Mouse (Mus musculus): ENCODE measurements at regions not wholly inside any gene's neighbourhood (a gene's known extent, or its start where the extent isn't known, plus 50 kb on each side); places are given as distances from the start of the nearest gene placed in this dataset.

DNA sequence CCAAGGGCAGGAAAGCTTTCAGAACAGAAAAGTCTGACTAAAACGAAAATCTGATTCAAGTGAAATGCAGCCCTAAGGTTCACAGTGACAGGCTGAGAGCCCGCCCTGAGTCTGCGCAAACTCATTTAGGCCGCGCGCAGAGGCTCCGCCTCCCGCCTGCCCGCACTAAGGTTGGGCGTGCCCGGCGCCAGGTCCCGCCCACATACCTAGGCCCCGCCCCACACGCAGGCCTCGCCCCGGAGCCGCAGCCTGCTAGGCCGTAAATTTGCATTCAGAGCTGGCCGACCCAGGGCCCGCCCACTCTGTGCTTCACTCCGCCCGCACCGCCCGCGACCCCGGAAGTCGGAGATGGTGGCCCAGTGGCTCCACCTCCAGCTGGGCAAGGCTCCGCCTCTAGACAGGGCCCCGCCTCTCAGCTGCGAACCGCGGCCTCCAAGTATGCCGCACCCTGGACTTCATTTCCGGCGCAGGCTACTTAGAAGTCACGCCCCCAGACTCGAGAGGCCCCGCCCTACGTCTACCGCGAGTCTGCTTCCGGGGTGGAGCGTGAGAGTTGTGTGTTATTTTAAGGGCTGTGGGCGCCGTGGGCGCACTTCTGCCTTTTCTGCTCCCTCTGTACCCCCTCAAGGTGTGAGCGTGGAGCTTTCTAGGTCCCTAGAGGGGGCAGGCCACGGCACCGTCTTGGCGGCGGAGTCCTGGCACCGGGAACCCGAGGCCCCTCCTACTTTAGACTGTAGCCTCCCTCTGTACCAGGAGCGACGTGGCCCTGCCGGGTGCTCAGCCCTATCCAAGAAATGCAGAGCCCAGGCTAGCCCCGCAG lies 52.3 kb upstream of the Wnt7b start:
- peak; percentile 100 for DNase-seq (ENCODE audit: low spot score)

DNA sequence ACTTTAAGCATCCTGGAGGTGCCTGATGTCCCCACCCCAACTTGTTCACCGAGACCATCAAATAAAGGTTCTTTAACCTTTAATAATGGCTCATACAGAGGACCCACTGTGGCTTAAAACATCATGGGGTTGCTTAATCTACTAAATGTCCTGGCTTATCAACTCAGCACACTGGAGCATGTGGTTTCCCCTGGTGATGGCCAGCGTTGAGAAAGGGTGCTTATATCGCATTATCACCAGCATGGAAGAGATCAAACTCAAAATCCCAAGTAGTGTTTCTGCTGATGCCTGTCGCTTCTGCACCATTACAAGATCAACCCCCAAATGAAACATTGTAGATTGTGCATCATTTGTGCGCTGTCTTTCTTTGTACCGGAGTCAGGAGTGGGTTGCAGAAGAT lies 53.2 kb upstream of the Wnt7b start:
- DNase-seq (ENCODE audit: low spot score) = no peak

DNA sequence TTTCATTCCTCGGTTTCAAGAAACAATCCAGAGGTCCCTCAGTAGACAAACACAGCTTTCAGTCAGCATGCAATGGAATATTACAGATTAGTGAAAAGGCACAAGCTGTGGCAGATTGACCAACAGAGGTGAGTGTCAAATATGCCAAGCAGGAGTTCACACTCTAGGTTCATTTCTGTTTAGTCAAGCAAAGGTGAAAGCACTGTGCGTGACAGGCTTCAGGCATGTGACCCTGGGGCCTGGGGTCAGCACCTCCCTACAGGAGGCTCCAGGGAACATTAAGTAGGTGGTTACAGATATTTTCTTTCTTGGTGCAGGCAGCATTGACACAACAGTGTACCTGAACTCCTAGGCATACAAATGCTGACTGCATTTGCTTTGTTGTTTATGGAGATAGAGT lies 57.3 kb upstream of the Wnt7b start:
- DNase-seq (ENCODE audit: low spot score) = no peak

DNA sequence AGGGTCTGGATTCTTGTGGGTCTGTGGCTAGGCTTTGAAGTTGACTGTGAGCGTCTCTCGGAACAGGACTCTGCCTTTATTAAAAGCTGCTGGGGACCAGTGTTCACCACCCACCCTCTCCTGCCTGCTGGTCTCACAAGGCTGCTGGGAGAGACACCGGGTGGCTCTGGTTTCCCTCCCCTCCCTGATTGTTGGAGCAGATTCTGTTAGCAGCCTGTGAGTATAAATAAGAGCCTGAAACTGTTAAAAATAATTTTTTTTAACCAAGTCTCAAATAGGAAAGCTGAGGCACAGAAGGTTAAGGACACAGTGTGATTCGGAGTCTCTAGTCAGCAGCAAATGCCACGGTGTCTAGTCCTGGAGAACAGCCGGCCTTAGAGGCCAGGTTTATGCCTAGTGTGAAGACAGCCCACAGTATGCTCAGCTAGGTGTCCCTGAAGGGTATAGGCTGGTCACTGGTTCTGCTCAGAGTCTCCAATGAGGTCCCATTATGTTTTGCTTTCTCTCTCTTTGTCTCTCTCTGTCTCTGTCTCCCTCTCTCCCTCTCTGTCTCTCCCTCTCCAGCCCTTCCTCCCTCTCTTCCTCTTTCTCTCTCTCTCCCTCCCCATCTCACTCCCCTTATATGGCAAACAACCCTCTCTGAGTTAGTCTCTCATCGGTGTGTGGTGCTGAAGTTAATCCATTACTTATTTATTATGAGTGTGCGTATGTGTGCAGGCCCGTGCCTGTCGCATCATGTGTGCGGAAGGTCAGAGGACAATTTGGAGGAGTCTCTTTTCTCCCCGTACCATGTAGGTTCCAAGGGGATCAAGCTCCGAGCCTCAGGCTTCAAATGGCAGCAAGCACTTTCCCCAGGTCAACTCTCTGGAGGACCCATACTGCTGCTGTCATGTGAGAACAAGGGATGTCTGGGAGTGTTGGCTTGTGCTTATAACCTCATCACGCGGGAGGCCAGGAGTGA lies 59.1 kb upstream of the Wnt7b start:
- DNase-seq (ENCODE audit: low spot score) = no peak

DNA sequence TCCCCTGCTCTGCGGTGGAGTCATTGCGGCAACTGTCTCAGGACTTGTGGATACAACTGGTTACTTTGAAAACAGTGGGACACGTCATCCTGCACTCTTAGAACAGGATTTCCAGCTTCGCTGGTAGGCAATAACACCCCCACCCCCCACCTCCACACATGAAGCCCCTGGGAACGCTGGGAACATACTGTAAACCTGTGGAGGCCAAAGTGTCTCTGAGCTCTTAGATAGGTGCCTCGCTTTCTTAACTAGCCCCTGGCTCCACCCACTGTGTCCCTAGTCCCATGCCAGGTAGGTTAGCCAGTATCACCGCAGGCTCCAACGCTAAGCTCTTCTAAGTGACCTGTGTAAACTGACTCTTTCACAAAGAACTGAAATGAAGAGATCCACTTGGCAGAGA lies 63.1 kb upstream of the Wnt7b start:
- DNase-seq (ENCODE audit: low spot score) = peak; percentile 48

DNA sequence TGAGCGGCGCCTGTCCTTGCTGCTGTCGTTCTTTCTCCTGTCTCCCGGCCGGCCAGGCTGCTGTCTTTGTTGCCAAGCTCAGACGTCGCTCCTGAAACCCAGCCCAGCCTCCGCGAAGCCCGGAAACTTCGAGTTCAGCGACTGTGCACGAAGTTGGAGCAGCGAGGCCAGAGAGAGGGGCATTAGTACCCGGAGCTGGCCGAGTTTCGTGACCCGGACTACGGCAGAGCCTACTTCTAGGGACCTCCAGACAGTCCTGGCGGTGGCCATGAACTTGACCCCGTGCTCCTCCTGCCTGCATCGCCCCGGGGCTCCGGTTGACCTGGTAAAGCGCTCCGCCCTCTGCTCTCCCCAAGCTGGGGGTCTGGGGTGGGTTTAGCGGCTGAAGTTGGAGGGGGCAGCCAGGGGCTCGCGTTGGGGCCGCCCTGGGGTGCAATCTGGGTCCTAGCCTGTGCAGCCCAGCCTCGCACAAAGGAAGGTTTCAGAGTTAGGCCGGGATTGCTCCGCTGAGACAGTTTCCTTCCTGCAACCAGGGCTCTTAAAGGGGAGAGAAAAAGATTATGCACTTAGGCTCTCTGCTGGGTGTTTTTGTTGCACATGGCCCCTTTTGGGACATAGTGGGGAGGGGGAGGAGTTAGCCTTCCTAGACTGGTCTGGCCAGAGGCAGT lies 63.8 kb upstream of the Wnt7b start:
- peak; percentile 71 for DNase-seq (ENCODE audit: low spot score)

DNA sequence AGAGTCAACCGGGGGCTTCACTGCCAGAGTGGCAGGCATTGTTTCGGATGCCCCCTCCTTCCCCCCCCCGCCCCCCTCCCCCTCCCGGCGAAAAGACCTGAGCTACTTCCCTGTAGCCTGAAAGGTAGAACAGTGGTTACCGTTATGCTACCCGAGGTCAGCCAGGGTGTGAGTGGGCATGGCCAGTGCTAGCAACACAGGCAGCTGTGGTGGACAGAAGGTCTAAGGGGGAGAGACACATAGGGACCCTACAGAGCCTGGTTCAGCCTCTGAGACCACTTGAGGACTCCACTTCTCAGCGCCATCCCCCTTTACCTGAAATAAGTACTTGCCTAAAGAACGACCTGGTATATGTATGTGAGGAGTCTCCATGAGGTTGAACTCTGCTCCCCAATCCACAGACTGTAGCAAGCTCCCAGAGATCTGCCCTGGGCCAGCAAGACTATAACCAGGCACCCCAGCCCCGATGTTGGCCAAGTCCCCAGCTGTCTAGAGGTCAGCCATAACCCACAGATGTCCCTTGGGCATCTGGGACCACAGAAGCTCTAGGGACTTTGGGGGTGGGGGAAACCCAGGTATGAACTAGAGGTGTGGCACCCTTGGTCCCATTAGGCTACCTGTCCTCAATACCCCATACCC lies 64.5 kb upstream of the Wnt7b start:
- DNase-seq (ENCODE audit: low spot score) = no peak

DNA sequence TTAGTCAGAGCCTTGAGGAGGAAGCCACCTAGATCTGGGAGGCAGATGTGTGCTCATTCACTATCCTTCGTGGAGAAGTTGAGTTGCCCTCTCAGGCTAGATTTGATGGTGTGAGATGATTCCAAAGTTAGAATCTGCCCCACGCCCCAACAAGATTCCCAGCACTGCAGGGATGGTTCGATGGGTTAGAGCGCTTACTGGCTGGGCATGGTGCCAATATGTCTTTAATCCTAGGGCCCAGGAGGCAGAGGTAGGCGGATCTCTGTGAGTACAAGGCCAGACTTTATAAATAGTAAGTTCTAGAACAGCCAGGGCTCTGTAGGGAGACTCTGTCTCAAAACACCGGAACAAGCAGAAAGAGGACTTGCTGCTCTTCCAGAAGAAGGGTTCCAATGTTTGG lies 65.3 kb upstream of the Wnt7b start:
- DNase-seq (ENCODE audit: low spot score) = no peak

DNA sequence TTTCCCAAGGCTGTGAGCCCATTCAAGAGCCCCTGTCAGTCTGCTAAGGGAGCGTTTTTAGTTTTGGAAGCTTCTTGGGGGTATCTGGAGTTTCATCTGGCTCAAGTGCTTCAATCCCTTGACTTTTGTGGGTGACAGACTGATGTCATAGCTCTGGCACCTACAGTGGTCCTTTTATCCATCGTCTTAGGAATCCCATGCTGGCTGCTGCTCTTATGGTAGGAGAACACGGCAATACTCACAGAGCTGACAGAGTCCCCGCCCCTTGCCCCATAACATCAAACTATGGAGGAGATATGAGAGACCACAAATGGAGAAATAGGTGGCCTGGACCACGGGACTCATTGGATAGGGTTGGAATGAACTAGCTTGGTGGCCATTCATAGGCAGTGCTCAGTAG lies 68.0 kb upstream of the Wnt7b start:
- DNase-seq (ENCODE audit: low spot score) = no peak

DNA sequence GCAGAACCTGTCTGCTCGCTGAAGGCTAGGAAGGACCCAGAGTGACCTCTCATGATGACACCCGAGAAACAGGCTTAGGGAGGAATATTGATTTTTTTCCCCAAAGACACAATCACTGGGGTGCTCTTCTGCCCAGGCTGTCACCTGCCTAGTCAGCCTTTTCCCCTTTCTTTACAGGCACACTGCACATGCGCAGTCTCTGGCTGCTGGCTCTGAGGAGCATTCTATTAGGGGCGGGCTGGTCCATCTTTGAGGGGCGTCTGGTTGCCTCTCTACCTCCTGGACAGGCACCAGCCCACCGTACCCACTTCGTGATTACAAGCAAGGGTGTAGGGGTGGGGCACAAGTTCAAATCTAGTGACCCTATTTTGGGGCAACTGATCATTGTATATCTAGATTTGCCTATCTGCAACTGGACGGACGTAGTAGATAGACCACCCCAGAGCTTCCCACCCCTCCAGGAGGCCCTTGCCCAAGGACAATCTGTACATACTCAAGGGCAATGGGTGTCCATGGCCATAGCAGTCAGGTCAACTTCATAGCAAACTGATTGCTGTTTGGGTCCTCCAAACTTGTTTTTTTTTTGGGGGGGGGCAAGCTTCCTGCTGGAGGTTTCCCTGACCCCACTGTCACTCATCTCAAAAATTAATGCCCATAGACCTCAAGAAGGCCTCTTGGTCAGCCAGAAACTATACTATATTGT lies 69.6 kb upstream of the Wnt7b start:
- no peak for DNase-seq (ENCODE audit: low spot score)

DNA sequence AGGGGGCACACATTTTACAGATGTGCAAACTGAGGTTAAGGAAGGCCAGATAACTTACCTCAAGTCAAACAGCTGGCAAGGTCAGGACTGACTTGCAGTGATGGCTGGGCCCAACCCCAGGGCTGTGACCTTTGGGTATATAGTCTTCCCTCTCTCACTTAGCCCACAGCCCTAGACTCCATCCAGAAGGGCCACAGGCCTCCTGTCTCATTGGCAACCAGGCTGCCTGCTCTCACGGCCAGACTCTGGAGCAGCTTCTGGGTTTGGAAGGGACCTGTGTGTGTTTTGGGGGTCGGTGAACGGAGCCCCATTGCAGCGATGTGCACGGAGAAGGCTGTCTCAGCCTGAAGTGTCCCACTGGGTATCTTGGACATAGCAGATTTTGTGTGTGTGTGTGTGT lies 70.2 kb upstream of the Wnt7b start:
- DNase-seq (ENCODE audit: low spot score) = no peak

DNA sequence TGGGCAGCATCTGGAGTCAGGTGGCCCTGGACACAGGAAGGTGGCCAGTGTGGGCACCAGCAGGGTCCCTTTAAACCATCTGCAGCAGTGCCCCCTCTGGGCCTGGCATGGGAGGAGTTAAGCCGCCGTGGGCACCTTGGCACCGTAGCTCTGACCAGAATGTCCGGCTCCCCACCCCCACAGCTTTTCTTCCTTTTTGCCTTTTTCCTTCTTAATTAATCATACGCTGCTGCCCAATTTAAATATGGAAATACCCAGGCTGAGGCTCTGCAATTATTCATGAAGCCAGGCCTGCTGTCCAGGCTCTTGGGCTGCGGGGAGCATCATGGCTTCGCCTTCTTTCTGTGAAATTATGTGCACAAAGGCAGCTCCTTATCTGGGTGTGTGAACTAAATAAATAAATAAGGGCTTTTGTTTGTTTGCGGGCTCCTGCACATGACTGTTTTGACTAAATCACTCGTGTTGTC lies 70.6 kb upstream of the Wnt7b start:
- DNase-seq (ENCODE audit: low spot score) = no peak

DNA sequence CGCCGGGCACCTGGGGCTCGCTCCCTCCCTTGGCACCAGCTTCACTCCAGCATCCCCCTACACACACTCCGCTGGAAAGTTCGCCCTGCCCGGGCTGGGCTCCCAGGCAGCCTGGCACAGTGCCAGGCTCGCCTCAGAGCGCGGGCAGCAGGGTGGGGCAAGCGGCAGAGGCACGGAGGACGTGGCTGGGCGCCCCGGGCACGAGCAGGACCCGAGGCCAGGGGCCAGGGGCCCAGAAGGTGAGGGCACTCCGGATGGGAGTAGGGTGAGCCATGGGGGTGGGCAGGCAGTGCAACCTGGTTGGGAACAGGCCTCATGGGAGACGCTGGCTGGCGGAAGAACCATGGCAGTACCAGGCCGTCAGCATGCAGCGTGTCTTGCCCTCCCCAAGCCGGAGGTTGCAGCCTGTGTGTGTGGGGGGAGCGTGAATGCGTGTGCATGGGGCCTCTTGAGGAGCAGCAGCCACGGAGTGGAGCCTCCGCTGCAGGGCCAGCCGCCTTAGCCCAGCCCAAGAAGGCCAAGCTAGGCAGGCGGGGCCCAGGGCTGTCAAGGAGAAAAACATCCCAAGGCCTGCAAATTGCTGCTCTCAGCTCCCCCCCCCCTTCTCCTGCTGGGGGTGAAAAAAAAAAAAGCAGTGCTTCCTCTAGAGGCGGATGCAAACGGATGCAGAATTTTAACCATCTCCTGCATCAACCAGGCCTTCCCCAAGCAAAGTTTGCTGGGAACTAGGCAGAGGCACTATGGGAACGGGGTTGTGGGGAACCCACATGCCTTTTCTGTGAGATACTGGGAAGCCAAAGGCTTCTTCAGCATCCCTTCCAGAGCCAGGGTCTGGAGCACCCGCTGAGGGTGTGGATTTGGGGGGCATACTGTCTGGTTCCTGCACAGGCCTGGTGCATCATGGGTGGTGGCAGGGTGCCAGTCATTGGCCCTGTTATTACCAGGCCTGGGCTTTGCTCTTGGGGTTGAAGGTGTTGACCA lies 71.4 kb upstream of the Wnt7b start:
- DNase-seq (ENCODE audit: low spot score) = peak; percentile 84

DNA sequence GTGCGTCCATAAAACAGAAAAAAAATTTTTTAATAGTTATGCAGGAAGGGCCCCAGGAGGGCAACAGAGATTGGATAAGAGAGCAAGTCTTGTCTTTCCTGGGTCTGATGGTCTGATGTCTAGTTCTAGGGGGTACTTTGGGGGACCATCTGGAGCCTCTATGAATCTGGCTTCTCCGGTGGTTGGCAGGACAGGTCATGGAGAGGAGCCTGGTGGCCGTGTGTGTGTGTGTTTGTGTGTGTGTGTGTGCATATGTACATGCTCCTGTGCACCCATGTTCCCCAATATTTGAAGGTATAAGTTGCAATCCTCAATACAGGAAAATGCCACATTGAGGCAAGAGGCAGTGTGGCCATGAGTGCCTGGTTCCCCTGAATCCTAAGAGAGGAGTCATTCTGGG lies 72.5 kb upstream of the Wnt7b start:
- DNase-seq (ENCODE audit: low spot score) = no peak

DNA sequence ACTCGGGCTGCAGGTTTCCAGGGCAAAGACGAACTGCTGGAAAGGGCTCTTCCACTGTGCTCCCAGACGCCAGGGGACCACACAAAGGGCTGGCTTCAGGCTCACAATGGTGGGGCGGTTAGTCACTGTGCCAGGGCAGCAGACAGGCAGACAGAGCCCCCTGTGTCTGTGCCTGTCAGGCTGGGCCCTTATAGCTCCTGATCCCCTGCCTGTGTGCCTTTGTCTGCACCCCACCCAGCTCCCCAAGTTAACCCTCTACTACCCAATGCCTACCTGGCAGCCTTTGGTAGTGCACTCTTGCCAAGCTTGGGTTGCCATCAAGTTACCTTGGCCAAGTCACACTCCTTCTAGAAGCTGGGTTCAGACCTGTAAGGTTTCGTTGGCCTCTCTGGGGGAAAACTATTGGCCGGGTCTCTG lies 73.5 kb upstream of the Wnt7b start:
- DNase-seq (ENCODE audit: low spot score) = no peak

DNA sequence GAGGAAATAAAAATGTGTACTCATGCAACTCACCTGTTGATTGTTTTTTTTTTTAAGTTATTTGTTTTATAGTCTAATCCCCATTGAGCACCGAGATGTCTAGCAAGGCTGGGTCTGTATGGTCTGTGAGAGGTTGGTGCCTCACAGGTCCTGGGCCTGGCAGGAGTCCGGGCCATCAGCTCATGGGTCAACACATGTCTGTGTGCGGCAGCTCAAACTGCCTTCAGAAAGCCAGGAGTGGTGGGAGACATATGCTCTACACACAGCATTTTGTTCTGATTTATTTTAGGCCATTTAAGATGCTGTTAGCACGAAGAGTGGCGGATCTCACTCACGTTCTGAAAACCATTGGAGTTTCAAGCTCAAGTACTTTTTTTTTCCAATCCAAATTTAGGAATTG lies 74.6 kb upstream of the Wnt7b start:
- no peak for DNase-seq (ENCODE audit: low spot score)

DNA sequence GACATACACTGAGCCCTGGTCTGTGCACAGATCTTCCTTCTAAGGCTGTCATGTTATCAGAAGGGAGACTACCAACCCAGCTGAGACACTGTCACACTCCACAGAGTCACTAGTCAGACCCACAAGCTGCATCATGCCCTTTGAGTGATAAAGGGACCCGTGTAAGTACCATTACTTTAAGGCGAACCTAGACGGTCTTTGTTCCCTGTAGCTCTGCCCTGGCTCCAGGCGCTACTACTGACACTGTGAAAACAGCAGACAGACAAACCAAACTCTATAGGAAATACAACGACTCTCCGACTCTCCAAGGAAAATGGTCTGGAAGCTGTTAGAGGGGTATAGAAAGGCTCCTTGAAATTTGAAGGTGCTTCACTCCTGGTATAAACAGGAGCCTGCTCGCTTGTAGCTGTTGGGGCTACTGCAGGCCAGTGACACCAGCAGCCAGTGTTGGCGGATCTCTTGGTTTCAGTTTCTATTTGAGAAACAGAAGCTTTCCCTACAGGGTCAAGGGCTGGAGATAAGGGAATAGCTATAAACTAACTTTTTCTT lies 75.2 kb upstream of the Wnt7b start:
- DNase-seq (ENCODE audit: low spot score) = peak; percentile 62

DNA sequence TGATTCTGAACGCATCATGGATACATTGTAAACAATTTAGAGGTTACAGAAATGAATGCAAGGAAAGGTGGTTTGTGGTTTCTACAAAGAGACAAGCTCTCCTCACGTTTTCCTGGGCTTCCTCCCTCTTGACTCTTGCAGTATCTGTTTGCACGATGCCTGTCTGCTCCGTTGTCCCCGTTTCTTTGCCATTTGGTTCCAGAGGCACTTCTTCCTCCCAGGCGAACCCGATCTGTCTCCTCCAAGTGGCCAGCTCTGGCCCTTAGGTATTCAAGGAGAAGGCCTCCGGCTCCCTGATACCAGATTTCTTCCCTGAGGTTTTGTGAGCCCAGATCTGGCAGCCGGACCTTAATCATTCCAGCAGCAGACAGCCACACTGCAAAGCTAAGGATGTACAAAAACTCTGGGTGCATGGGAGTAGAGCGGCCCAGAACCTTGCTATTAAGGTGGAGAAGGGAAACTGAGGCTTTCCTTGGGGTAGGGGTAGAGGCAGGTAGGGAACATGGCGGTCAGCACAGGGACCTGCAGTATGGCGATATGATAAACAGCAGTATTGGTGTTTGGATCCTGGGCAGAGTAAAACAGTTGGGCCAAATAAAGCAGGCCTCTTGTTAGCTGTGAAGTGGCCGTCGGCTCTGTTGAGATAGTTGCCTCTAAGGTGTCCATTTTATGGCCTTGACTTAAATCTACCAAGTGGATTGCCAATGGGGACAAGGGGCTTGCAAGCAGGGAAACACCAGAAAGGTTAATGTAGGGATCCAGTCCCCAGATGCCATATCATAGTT lies 76.0 kb upstream of the Wnt7b start:
- DNase-seq (ENCODE audit: low spot score) = no peak

All from lung, postnatal 25 days (tissue).